Mouse (Mus musculus): Measurements from ENCODE around the gene Olfr96. TPM values are rescaled to one million over a fixed set of nuclear protein-coding genes. Genes with fewer than 3 reads are reported as not detected.
"Not testable (repeated sequence)": the region's sequence is repeated elsewhere in the genome, so short reads cannot be mapped to it uniquely, and the experiment has no call there.

Olfr96 gene
- total RNA-seq (2021) = not detected
- long read RNA-seq, experiment 1 = 0 reads
- long read RNA-seq, experiment 2 = 0 reads

GRCm38 (mm10) chr17:37219846-37220245, at the start of gene Olfr96:
Gene Olfr96 (plus strand): TSS chr17:37220146.
- DNase-seq = no peak

- DNase-seq = no peak
Observed at GRCm38 (mm10) chr17:37185474-37185873, 34.5 kb upstream of the Olfr96 start.

- peak; percentile 59 for DNase-seq
Observed at GRCm38 (mm10) chr17:37190711-37191110, 29.2 kb upstream of the Olfr96 start.

GRCm38 (mm10) chr17:37193032-37193431, 26.9 kb upstream of the Olfr96 start:
- DNase-seq = no peak

- no peak for DNase-seq
Observed at GRCm38 (mm10) chr17:37193656-37194055, 26.3 kb upstream of the Olfr96 start, which contains the start of gene Ubd. Gene Ubd (plus strand): TSS chr17:37193892.

- DNase-seq = peak; percentile 6
Observed at GRCm38 (mm10) chr17:37194782-37195181, 25.2 kb upstream of the Olfr96 start.

GRCm38 (mm10) chr17:37196845-37197724, 22.9 kb upstream of the Olfr96 start:
- peak; percentile 40 for DNase-seq

GRCm38 (mm10) chr17:37200894-37201293, 19.1 kb upstream of the Olfr96 start, which contains the start of gene Olfr94:
Gene Olfr94 (minus strand): TSS chr17:37200994.
- DNase-seq = no peak

- DNase-seq = peak; percentile 82
Observed at GRCm38 (mm10) chr17:37203206-37203916, 16.6 kb upstream of the Olfr96 start.

- no peak for DNase-seq
Observed at GRCm38 (mm10) chr17:37203917-37204236, 16.1 kb upstream of the Olfr96 start.

- no peak for DNase-seq
Observed at GRCm38 (mm10) chr17:37210884-37211768, 8.8 kb upstream of the Olfr96 start.

GRCm38 (mm10) chr17:37213018-37213417, 6.9 kb upstream of the Olfr96 start, which contains the start of gene Olfr95:
Gene Olfr95 (minus strand): TSS chr17:37213118.
- no peak for DNase-seq

GRCm38 (mm10) chr17:37218486-37218885, 1.5 kb upstream of the Olfr96 start:
- DNase-seq = peak; percentile 24

GRCm38 (mm10) chr17:37221879-37222278, 1.9 kb downstream of the Olfr96 start:
- DNase-seq = no peak

- not testable (repeated sequence) for DNase-seq
Observed at GRCm38 (mm10) chr17:37237230-37237629, 17.3 kb downstream of the Olfr96 start, which contains the start of gene Olfr97. Gene Olfr97 (minus strand): TSS chr17:37237330.

GRCm38 (mm10) chr17:37242198-37242597, 22.3 kb downstream of the Olfr96 start:
- DNase-seq = no peak

GRCm38 (mm10) chr17:37246715-37247114, 26.8 kb downstream of the Olfr96 start:
- DNase-seq = peak; percentile 53

GRCm38 (mm10) chr17:37249460-37249859, 29.5 kb downstream of the Olfr96 start:
- no peak for DNase-seq

GRCm38 (mm10) chr17:37250544-37250943, 30.6 kb downstream of the Olfr96 start:
- peak; percentile 12 for DNase-seq

GRCm38 (mm10) chr17:37263626-37264025, 43.7 kb downstream of the Olfr96 start, which contains the start of gene Olfr98:
Gene Olfr98 (minus strand): TSS chr17:37263749.
- peak; percentile 30 for DNase-seq

- DNase-seq = peak; percentile 92
Observed at GRCm38 (mm10) chr17:37270058-37270701, 50.2 kb downstream of the Olfr96 start, which contains the start of gene H2-M3. Gene H2-M3 (plus strand): TSS chr17:37270220.

All from adrenal gland, postnatal 10 days (tissue).